Mouse (Mus musculus) ZHBTc4 (cell line): ENCODE measurements at regions not wholly inside any gene's neighbourhood (a gene's known extent, or its start where the extent isn't known, plus 50 kb on each side); places are given as distances from the start of the nearest gene placed in this dataset.
A peak's percentile ranks its signal among the peaks of the same experiment; 100 is the strongest.

Source experiments
- DNase-seq: peaks from one replicate; pipeline ENCODE4 v3.0.0-alpha.2; 2011; ENCODE audit warnings: low read depth, low spot score

DNA sequence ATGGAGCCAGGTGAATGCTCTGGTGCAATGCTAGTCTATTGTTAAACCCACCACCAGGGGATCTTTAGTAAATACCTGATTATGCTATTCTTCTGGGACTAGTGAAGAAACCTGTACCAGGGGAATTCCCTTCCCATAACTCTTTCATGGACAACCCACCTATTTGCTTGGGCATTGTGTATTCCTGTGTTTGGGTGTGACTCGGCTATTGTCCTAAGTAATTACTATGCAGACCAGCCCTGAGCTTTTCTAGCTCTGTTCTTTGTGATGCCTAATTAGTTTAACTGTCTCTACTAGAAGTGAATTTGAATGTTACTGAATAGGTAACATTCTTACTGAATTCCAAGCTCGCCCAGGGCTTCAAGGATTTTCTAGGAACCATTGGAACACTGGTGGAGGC is 906.4 kb upstream of the Pcdh9 start:
- peak; percentile 85 for DNase-seq

GRCm38 (mm10) chr14:94775912-94776311 is 885.4 kb upstream of the Pcdh9 start:
- DNase-seq: no peak

DNA sequence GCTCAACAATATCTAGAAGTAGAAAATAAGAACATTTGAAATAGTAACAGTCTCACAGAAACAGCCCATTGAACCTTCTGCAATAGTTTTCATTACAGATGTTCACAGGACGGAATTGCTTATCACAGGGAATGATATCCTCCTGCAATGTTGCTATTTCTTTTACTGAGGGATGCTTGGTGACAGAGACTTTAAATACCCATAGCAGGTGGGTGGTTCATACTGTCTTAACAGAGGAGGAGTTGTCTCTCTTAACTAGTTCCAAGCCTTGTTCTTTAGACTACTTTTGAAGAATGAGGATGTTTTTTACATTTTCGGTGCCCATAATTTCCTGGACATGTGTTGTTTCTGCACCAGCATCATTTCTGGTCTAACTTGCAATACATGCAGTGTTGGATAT is 852.2 kb upstream of the Pcdh9 start:
- DNase-seq: no peak
